Mouse (Mus musculus) hindbrain, embryonic 15.5 days (tissue): ENCODE measurements at regions not wholly inside any gene's neighbourhood (a gene's known extent, or its start where the extent isn't known, plus 50 kb on each side); places are given as distances from the start of the nearest gene placed in this dataset.

Experiments used
- ATAC-seq: fragments of 200-750 bp; cut with Nextera tagmentation; 2 replicates; pipeline ENCODE4 v1.8.0; 2017; ENCODE audit warnings: low read depth, moderate number of reproducible peaks, moderate TSS enrichment; ENCODE audit not compliant: low FRiP score
- H3K27ac ChIP-seq: fragments of 300-500 bp; sonication (generic); replicated peaks from 2 replicates; pipeline ENCODE4 v1.5.1; 2015; ENCODE audit warnings: mild to moderate bottlenecking, inconsistent platforms
- H3K27me3 ChIP-seq: fragments of 300-500 bp; sonication (generic); 2 replicates; pipeline ENCODE4 v1.6.1; 2015; ENCODE audit warnings: control low read depth, inconsistent platforms
- H3K36me3 ChIP-seq: fragments of 300-500 bp; sonication (generic); 2 replicates; pipeline ENCODE4 v1.6.1; 2015; ENCODE audit warnings: control low read depth, inconsistent platforms
- H3K4me1 ChIP-seq: fragments of 300-500 bp; sonication (generic); replicated peaks from 2 replicates; pipeline ENCODE4 v1.6.1; 2015; ENCODE audit warnings: control low read depth, inconsistent platforms
- H3K4me2 ChIP-seq: fragments of 300-500 bp; sonication (generic); 2 replicates; pipeline ENCODE4 v1.6.1; 2015; ENCODE audit warnings: moderate library complexity, mild to moderate bottlenecking, inconsistent platforms
- H3K4me3 ChIP-seq: fragments of 300-500 bp; sonication (generic); 2 replicates; pipeline ENCODE4 v1.5.1; 2015; ENCODE audit warnings: mild to moderate bottlenecking, inconsistent platforms
- H3K9ac ChIP-seq: fragments of 300-500 bp; sonication (generic); 2 replicates; pipeline ENCODE4 v1.6.1; 2015; ENCODE audit warnings: inconsistent platforms
- H3K9me3 ChIP-seq: fragments of 300-500 bp; sonication (generic); 2 replicates; pipeline ENCODE4 v1.6.1; 2016; ENCODE audit warnings: control low read depth, inconsistent platforms
- WGBS: fragments of 180-500 bp; shearing (Covaris S2); methylation state at CpG from one replicate; pipeline ENCODE4 v1.1.7; 2015; 5-methylcytosine and 5-hydroxymethylcytosine counted together

GRCm38 (mm10) chr1:31808074-31808473, 364.4 kb upstream of the Khdrbs2 start:
- Histone ChIP-seq H3K9me3 (no peaks in the 10 kb centered on the region), H3K9ac (no peak overlapping the region), H3K27ac (no peak overlapping the region), H3K4me2 (no peak overlapping the region), H3K36me3 (no peaks in the 10 kb centered on the region), H3K4me3 (no peak overlapping the region), H3K27me3 (no peaks in the 10 kb centered on the region), H3K4me1 (no peaks in the 10 kb centered on the region)
- 48% methylated on average over 2 of the region's 2 CpGs for WGBS
- ATAC-seq: 0 out of 2 replicates have a peak, but pooled peaks have one; percentile 56
